Mouse (Mus musculus): ENCODE results near the gene Ccdc69. TPM values are rescaled to one million over a fixed set of nuclear protein-coding genes. Genes with fewer than 3 reads are reported as not detected.

Ccdc69 gene
- total and polyA plus RNA-seq, 2 experiments from 2014 or later = 22.0 to 22.2 TPM

- Histone ChIP-seq H3K4me2 (ENCODE audit: low read depth, low read length) (no peak overlapping the region), H3K36me3 (replicated peaks; ENCODE audit: control insufficient read depth, insufficient read depth, low read length) (peaks cover 17% of the 10 kb centered on the region), H3K4me1 (ENCODE audit: control insufficient read depth, insufficient read depth) (peaks cover 19% of the 10 kb centered on the region), H3K4me3 (ENCODE audit: low read depth, low read length) (no peak overlapping the region), H3K9ac (replicated peaks; ENCODE audit: low read depth, low read length) (no peak overlapping the region), H3K27ac (ENCODE audit: low read depth) (peak overlapping the region; percentile 51), H3K27me3 (ENCODE audit: control insufficient read depth, insufficient read depth, low read length) (no peaks in the 10 kb centered on the region), H3K9me3 (replicated peaks; ENCODE audit: control insufficient read depth, low read length) (no peaks in the 10 kb centered on the region)
- ATAC-seq (ENCODE audit: insufficient read depth, low read depth) (peak; percentile 27; the same call in 1 of the 2 replicates), DNase-seq (ENCODE audit: low spot score) (peak; percentile 65)
- no peak for TF ChIP-seq CTCF (IDR thresholded peaks at IDR 0.05; ENCODE audit: low read depth)
- TF ChIP-seq EP300 (IDR thresholded peaks at IDR 0.05; ENCODE audit: low read depth) = no peak
- WGBS = 11% methylated on average over 5 of the region's 5 CpGs
These were observed 15.1 kb downstream of the Ccdc69 start for GRCm38 (mm10) chr11:55062856-55063255.

GRCm38 (mm10) chr11:55060802-55061201 lies 17.1 kb downstream of the Ccdc69 start:
- no peak for ATAC-seq (ENCODE audit: insufficient read depth, low read depth)
- Histone ChIP-seq H3K4me3 (ENCODE audit: low read depth, low read length) (no peak overlapping the region), H3K9ac (replicated peaks; ENCODE audit: low read depth, low read length) (no peak overlapping the region), H3K4me1 (ENCODE audit: control insufficient read depth, insufficient read depth) (peaks cover 19% of the 10 kb centered on the region), H3K9me3 (replicated peaks; ENCODE audit: control insufficient read depth, low read length) (no peaks in the 10 kb centered on the region), H3K27ac (ENCODE audit: low read depth) (peak overlapping the region; percentile 38; the same call in 1 of the 2 replicates), H3K27me3 (ENCODE audit: control insufficient read depth, insufficient read depth, low read length) (no peaks in the 10 kb centered on the region), H3K4me2 (ENCODE audit: low read depth, low read length) (no peak overlapping the region), H3K36me3 (replicated peaks; ENCODE audit: control insufficient read depth, insufficient read depth, low read length) (peaks cover 19% of the 10 kb centered on the region)
- TF ChIP-seq CTCF (IDR thresholded peaks at IDR 0.05; ENCODE audit: low read depth) = no peak
- no peak for TF ChIP-seq EP300 (IDR thresholded peaks at IDR 0.05; ENCODE audit: low read depth)
- whole genome bisulfite sequencing = 66% methylated on average over 5 of the region's 5 CpGs
- no peak for DNase-seq (ENCODE audit: low spot score)

GRCm38 (mm10) chr11:55057511-55057910 lies 20.4 kb downstream of the Ccdc69 start:
- Histone ChIP-seq H3K27me3 (ENCODE audit: control insufficient read depth, insufficient read depth, low read length) (no peaks in the 10 kb centered on the region), H3K9ac (replicated peaks; ENCODE audit: low read depth, low read length) (no peak overlapping the region), H3K9me3 (replicated peaks; ENCODE audit: control insufficient read depth, low read length) (no peaks in the 10 kb centered on the region), H3K27ac (ENCODE audit: low read depth) (no peak overlapping the region), H3K4me1 (ENCODE audit: control insufficient read depth, insufficient read depth) (peaks cover 10% of the 10 kb centered on the region), H3K36me3 (replicated peaks; ENCODE audit: control insufficient read depth, insufficient read depth, low read length) (peaks cover 41% of the 10 kb centered on the region), H3K4me2 (ENCODE audit: low read depth, low read length) (no peak overlapping the region), H3K4me3 (ENCODE audit: low read depth, low read length) (no peak overlapping the region)
- 85% methylated on average over 3 of the region's 3 CpGs for WGBS
- no peak for ATAC-seq (ENCODE audit: insufficient read depth, low read depth)
- DNase-seq (ENCODE audit: low spot score) = no peak
- TF ChIP-seq CTCF (IDR thresholded peaks at IDR 0.05; ENCODE audit: low read depth) (no peak), EP300 (IDR thresholded peaks at IDR 0.05; ENCODE audit: low read depth) (no peak)

- H3K36me3 ChIP-seq (replicated peaks; ENCODE audit: control insufficient read depth, insufficient read depth, low read length) = peaks cover 44% of the 10 kb centered on the region
- H3K4me1 ChIP-seq (ENCODE audit: control insufficient read depth, insufficient read depth) = 0 out of 2 replicates have a peak, but pooled peaks cover 5% of the 10 kb centered on the region
- H3K4me2 ChIP-seq (ENCODE audit: low read depth, low read length) = no peak overlapping the region
- no peak for DNase-seq (ENCODE audit: low spot score)
- WGBS = 67% methylated on average over 7 of the region's 7 CpGs
- H3K9ac ChIP-seq (replicated peaks; ENCODE audit: low read depth, low read length) = no peak overlapping the region
- TF ChIP-seq EP300 (IDR thresholded peaks at IDR 0.05; ENCODE audit: low read depth) (no peak), CTCF (IDR thresholded peaks at IDR 0.05; ENCODE audit: low read depth) (no peak)
- H3K9me3 ChIP-seq (replicated peaks; ENCODE audit: control insufficient read depth, low read length) = no peaks in the 10 kb centered on the region
- H3K4me3 ChIP-seq (ENCODE audit: low read depth, low read length) = no peak overlapping the region
- ATAC-seq (ENCODE audit: insufficient read depth, low read depth) = no peak
- no peaks in the 10 kb centered on the region for H3K27me3 ChIP-seq (ENCODE audit: control insufficient read depth, insufficient read depth, low read length)
- no peak overlapping the region for H3K27ac ChIP-seq (ENCODE audit: low read depth)
These were observed 27.0 kb downstream of the Ccdc69 start for GRCm38 (mm10) chr11:55050837-55051510.

GRCm38 (mm10) chr11:55046600-55046999 lies 31.3 kb downstream of the Ccdc69 start:
- H3K4me2 ChIP-seq (ENCODE audit: low read depth, low read length) = no peak overlapping the region
- TF ChIP-seq CTCF (IDR thresholded peaks at IDR 0.05; ENCODE audit: low read depth) (peak; percentile 77), EP300 (IDR thresholded peaks at IDR 0.05; ENCODE audit: low read depth) (no peak)
- H3K27me3 ChIP-seq (ENCODE audit: control insufficient read depth, insufficient read depth, low read length) = no peaks in the 10 kb centered on the region
- peaks cover 13% of the 10 kb centered on the region for H3K36me3 ChIP-seq (replicated peaks; ENCODE audit: control insufficient read depth, insufficient read depth, low read length)
- DNase-seq (ENCODE audit: low spot score) (no peak), ATAC-seq (ENCODE audit: insufficient read depth, low read depth) (peak; percentile 73; the same call in 1 of the 2 replicates)
- H3K9me3 ChIP-seq (replicated peaks; ENCODE audit: control insufficient read depth, low read length) = no peaks in the 10 kb centered on the region
- H3K9ac ChIP-seq (replicated peaks; ENCODE audit: low read depth, low read length) = no peak overlapping the region
- no peak overlapping the region for H3K27ac ChIP-seq (ENCODE audit: low read depth)
- no peak overlapping the region for H3K4me3 ChIP-seq (ENCODE audit: low read depth, low read length)
- H3K4me1 ChIP-seq (ENCODE audit: control insufficient read depth, insufficient read depth) = 0 out of 2 replicates have a peak, but pooled peaks cover 5% of the 10 kb centered on the region
- 43% methylated on average over 5 of the region's 5 CpGs for WGBS

- no peaks in the 10 kb centered on the region for H3K4me1 ChIP-seq (ENCODE audit: control insufficient read depth, insufficient read depth)
- H3K4me2 ChIP-seq (ENCODE audit: low read depth, low read length) = no peak overlapping the region
- H3K4me3 ChIP-seq (ENCODE audit: low read depth, low read length) = no peak overlapping the region
- ATAC-seq (ENCODE audit: insufficient read depth, low read depth) = no peak
- DNase-seq (ENCODE audit: low spot score) = no peak
- TF ChIP-seq CTCF (IDR thresholded peaks at IDR 0.05; ENCODE audit: low read depth) (peak; percentile 42), EP300 (IDR thresholded peaks at IDR 0.05; ENCODE audit: low read depth) (no peak)
- H3K27ac ChIP-seq (ENCODE audit: low read depth) = no peak overlapping the region
- H3K9me3 ChIP-seq (replicated peaks; ENCODE audit: control insufficient read depth, low read length) = no peaks in the 10 kb centered on the region
- H3K9ac ChIP-seq (replicated peaks; ENCODE audit: low read depth, low read length) = no peak overlapping the region
- no peaks in the 10 kb centered on the region for H3K36me3 ChIP-seq (replicated peaks; ENCODE audit: control insufficient read depth, insufficient read depth, low read length)
- no peaks in the 10 kb centered on the region for H3K27me3 ChIP-seq (ENCODE audit: control insufficient read depth, insufficient read depth, low read length)
- WGBS = 85% methylated on average over 4 of the region's 4 CpGs
These were observed 36.6 kb downstream of the Ccdc69 start for GRCm38 (mm10) chr11:55041348-55041747.

Data from heart, postnatal 0 days (tissue).